Mouse (Mus musculus): ENCODE results near the gene Mycn.

Gene Mycn

DNA sequence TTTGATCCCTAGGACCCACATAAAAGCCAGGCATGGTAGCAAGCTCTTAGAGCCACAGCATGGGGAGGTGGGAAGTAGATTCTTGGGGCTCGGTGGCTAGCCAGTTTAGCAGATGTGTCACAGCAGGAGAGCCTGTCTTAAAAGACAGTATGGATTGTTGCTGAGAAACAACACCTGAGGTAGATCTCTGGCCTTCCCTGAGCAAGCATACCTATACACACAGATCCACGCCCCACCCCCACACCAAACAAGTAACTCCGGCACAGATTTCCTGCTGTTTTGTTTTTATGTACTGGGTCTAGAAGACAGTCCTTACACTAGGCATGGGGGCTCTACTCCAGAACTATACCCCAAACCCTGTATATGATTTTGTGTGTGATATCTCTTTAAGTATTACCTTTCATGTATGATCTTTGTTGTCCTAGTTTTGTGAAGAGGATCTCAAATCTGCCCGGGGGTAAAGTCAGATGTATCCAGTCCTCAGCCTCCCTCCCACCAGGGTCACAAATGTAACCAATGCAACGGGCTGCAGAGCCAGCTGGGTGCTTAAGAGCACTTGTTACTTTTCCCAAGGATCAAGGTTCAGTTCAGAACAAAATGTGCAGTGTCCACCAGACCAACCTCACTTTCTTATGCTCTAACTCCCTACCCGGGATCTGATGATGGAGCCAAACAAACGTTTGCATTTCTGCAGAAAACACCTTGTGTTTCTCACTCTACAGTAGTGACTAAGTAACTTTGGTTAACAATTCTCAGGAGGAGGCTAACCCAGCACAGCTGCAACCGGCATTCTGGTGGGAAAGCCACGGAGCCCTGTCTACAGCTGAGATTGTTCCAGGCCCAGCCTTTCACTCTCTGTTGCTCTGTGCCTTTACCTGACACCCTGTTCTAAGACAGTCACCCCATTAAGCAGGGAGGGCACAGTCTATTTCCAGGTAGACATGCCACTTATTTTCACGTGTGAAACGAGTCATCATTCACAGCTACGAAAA lies 21.3 kb downstream of the Mycn start:
- no peak for DNase-seq

DNA sequence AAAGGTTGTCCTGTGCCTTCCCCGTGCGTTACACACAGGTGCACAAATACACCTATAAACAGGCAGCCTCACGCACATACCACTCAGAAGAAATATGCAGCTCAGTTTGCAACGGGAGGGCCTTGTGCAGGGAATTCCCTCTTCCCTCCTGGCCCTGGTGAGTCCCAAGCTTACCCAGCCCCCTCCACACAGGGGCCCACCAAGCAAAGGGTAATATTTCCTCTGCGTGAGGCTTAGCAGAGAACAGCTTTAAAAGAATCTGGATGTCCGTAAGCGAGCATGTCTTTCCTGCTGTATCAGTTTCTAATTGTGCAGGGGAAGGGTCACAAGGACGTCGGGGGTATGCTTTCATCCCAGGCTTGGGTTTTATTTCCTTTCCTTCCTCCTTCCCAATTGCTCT lies 25.4 kb downstream of the Mycn start:
- DNase-seq: no peak

DNA sequence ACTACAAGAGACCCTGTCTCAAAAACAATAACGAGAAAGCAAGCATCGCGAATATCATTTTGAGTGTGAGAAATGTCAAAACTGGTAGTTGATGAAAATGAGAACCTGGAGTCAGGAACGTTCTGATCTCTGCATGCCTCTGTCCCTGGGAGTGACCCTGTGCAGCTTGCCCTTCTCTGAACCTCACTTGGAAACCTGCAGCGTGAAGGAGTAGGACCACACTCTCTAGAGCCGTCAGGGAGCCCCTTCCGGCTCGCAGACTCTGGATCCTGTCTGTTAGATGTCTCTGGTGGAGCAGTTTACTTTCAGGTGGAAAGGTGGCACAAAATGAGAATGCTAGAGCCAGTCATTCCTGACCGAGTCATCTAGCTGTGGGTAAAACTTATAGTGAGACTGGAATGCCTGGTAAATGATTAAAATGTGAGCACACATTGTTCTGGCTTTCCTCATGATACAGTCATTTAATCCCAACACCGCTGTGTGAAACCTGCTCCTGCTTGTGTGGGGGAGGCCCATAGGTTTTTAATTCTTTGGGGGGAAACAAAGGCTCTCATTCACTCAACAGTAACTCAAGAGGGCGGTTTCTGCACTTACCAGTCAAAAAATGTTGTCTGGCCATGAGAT lies 31.2 kb downstream of the Mycn start:
- DNase-seq: peak; percentile 31

DNA sequence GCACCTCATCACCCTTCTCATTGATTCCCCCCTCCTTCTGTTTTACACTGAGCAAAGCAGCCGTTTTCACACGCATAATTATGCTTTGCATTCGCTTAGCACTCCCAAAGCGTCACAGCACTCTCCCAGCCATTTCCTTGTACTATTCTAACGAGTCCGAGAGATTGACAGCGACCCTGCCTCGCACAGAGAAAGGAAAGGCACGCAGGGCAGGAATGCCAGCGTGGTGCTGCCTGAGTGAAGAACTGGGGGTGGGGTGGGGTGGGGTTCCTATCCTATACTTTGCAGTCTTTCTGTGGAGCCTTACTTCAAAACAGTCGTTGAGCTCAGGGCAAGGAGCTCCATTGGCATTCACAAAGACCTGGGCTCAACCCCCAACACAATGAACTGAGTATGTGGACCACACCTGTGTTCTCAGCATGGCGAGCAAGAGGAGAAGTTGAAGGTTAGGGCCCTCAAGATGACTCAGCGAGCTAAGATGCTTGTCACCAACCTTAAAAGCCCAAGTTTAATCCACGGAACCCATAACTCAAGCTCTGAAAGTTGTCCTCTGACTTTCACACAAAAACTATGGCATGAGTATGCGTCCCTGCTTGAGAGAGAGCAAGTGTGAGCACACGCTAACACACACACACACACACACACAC lies 32.0 kb downstream of the Mycn start:
- DNase-seq: no peak

DNA sequence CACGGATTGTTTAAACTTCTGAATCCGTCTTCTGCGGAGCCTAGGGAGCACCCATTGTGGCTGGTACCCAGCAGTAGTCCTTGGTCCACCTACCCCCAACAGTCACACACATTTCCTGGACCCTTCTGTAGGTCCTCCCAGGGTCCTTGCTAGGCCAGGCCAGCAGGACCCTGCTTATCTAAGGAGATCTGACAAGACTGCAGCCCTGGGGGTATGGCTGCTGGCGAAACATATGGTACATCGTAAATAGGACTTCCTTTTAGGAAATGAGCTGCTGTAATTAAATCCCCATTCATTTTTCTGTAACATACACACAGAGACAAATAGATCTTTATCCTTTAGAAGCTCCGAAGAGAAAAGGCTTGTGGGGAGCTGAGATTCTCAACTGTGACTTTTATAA lies 34.9 kb downstream of the Mycn start:
- no peak for DNase-seq

DNA sequence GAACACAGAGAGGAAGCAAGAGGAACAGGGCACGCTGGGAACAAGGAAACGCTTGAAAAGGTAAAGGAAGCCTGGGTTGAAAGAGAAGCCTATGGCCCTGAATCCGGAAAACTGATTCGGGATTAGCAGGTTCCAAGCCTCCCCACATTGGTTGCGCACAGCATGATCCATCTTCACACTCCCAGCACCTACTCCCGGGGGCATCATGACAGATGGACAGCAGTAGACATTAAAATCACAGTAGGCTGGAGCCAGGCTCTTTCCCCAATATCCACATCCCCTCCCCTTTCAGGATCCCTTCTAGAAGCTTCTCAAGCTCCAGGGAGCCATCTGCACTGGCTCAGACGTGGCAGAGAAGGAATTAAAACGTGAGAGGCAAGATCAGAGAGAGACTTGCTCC lies 35.4 kb downstream of the Mycn start:
- no peak for DNase-seq

DNA sequence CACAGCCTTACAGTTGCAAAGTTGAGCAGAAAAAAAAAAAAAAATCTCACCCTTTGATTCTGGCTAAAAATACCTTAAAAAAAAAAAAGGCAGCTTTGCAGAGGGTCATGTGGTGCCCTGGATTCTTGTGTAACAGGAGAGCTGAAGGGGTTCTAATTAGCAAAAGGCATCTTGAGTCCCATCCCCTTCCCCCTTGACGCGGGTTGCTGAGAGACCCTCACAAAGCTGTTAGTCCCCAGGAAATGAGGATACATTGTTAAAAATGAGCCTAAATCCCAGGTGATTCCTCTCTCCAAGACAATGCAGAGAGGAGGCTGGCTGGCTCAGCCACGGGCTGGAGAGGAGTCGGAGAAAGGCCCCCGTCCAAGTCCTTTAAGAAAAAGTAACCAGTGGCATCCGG lies 36.6 kb downstream of the Mycn start:
- DNase-seq: no peak

DNA sequence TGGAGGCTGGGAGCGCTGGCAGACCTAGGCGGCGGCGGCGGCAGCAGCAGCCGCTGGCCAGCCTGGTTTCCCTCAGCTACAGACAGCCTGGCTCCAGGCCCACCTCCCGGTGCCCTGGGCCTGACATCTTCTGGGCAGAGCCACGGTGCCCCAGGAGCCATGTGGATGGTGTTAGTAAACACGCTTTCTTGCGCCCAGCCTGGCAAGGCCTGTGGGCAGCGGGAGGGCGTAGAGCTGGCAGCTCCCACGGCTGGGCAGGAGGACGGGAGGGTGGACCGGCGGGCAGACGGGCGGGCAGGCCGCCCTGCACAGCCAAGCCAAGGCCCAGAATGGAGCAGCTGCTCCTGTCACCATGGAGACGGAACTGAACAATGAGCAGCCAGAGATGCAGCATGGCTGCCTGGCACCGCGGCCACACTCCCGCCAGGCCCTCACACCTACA lies 37.2 kb downstream of the Mycn start:
- peak; percentile 68 for DNase-seq

DNA sequence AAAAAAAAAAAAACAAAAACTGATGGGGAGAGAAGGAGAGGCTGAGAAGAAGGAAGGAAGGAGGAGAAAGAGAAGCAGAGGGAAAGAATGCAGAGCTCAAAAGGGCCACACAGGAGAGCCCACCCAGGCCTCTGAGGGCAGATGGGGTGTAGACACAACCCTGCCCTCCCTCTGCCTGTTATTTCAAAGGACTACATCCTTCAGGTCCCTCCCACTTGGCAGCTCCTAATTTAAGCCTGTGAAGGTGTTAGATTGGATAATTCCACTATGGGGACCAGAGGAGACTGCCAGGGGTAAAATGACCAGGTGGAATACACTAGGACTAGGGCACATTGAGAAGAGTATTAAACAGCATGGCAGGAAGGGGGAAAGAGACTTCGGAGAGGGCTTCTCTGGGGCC lies 37.6 kb downstream of the Mycn start:
- DNase-seq: no peak

DNA sequence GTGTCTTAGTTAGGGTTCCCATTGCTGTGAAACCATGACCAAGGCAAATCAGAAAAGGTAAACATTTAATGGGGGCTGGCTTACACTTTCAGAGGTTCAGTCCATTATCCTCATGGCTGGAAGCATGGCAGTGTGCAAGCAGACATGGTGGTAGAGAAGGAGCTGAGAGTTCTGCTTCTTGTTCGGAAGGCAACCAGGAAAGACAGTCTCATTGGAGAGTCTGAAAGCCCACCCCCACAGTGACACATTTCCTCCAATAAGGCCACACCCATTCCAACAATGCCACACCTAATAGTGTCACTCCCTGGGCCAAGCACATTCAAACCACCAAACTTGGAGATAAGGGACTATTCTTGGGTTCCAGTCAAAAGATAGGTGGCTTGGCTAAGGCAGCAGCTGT lies 39.3 kb downstream of the Mycn start:
- DNase-seq: no peak

DNA sequence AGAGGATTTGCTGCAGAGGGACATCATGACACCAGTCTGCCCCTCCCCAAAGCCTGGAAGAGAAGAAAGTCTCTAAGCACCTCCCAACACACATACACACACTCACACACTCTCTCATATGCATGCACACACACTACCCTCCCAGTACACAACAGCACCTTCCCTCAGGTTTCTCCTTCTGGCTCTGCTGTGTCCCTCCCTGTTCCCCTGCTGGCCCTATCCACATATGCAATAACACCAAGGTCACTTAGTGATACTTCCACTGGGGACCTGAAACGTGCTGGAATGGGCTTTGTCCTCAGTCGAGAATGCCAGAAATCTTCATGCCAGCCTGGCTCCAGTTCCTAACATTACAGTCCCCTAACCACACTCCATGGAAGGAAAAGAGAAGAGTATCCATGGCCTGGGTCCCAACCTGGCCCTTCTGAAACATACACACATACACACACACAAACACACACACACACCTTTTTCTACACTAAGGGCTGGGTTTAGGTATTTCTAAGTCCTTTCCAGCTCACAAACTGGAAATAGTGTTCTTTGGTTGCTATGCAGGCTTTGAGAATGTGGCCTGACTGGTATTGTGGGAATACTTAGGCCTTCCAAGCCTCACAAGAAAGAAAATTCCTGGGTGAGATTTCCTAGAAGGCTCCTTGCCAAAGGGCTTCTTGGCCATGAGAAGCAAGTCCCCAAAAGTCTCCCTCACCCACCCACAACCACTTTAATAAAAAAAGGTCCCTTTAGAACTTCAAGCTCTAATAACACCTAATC lies 43.2 kb downstream of the Mycn start:
- peak; percentile 40 for DNase-seq

DNA sequence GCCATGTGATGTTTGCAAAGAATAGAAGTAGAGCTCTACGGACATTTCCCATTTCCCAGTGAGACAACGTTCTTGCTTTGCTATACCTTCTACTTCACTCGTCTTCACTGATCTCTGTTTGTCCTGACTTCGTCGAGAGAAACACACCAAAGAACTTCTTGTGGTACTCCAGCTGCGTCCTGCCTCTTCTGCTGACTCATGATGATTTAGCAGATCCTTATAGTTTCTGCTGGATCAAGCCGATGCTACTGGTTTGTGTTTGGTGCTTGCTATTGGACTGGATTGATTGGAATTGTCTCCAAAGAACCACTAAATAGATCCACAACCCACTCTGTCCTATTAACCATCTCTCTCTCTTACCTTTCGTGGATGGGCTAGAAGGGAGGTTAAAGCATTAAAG lies 47.7 kb downstream of the Mycn start:
- DNase-seq: no peak

DNA sequence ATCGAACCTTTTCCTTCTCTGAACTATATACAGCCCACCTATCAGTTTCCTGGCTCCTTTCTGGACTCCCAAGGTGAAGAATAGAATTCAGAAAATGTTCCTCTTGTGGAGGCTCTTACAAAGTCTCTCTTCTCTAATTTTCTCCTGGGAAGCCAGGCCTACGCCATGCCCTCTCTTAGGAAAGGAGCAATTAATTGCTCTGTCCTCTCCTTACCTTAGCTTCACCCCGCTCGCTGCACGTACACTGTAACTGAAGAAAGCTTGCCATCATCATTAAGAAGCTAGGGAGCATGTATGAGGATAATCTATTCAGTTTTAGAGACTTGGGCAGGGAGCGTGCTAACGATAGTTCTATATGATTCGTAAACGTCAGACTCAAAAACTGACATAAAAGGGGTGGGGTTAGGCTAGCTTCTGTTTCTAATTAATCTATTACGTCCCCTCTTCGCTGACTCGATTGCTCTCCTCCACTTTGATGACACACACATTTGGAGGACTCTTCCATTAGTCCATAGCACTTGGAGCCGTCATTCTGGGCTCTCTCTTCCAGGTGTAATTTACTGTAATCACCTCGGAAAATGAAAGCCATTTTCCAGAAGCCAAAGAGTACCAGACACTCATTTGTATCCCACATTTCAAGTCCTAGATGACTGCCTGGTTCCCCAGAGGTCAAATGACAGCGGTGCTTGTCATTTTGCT lies 55.4 kb downstream of the Mycn start:
- DNase-seq: no peak

Data from kidney, adult 11 months (tissue).